Mouse (Mus musculus): ENCODE measurements around the gene Pcbp4. TPM values are rescaled to one million over a fixed set of nuclear protein-coding genes. Genes with fewer than 3 reads are reported as not detected.

The Pcbp4 gene
- 63.4 and 112 TPM in 2 replicates for polyA plus RNA-seq (2021; fragmentation: Nextera tagmentation)
- long read RNA-seq, experiment 1, transcript Pcbp4-201 (13 exons, 2,035 nt), result major isoform, 252 of 425 reads
- long read RNA-seq, experiment 1, partial matches to known transcripts, result 97 of 425 reads
- long read RNA-seq, experiment 1, other reads (novel, unspliced or antisense), result 76 of 425 reads
- long read RNA-seq, experiment 2, transcript Pcbp4-201 (13 exons, 2,035 nt), result major isoform, 33 of 81 reads
- long read RNA-seq, experiment 2, partial matches to known transcripts, result 31 of 81 reads
- long read RNA-seq, experiment 2, other reads (novel, unspliced or antisense), result 16 of 81 reads

GRCm38 (mm10) chr9:106453271-106454070 lies at the start of gene Pcbp4:
Gene Pcbp4, plus strand, starts transcription at chr9:106453291.

GRCm38 (mm10) chr9:106429221-106430014 lies 23.7 kb upstream of the Pcbp4 start, which contains the start of gene Rpl29:
Gene Rpl29, plus strand, starts transcription at chr9:106429454.

DNA sequence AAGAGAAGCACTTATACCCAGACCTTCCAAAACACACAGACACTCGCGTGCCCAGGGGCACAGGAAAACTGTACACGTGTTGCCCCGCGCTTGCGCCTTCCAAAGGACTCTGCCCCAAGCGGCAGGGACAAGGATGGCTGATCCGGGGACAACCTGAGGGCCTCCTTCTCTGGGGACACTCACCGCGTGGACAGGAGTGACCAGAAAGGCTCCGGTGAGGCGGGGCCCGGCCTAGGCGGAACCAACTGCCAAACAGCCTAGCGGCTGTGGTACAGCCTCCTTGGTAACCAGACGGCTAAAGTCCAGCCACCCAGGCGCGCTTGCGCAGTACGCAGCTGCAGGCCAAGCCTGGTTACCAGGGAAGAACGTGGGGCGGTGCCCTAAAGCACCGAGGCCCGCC lies 5.7 kb upstream of the Pcbp4 start, which contains the start of the genes Abhd14b and Abhd14a:
Abhd14b (plus strand) TSS at position 112 of the 400 bp plus-strand sequence.
Abhd14a (minus strand) TSS at position 331 of the 400 bp plus-strand sequence.

DNA sequence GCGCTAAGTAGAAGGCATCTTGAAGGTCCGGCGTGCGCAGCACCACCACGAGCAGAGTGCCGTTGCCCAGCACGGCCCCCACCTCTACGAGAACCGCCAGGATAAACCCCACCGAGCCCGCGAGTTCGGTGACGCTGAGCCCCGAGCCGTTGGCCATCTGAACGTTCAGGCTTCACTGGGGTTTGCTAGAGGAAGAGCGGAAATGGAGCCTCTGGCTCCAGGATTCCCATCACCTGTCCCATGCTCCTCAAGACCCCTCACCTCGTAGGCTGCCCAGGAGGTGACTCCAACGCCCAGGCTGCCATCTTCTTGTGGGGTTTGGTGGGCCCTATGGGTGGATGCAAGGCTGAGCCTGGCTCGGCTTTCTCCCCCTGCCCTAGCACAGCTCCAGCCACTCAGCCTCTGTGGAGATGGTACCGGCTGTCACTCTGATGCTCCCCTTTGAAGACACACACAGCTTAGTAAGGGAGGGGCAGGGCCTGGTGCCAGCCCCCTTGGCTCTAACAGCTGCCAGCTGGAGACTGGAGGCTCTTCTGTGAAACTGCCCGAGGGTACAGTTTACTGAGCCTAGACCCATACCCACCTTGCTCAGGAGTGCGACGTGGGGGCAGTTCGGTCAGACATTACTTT lies 12.6 kb downstream of the Pcbp4 start, which contains the start of gene Gpr62:
Gpr62 (minus strand) TSS at position 368 of the 630 bp plus-strand sequence.

GRCm38 (mm10) chr9:106475663-106476001 lies 22.5 kb downstream of the Pcbp4 start, which contains the start of gene Rrp9:
Gene Rrp9, plus strand, starts transcription at chr9:106475963.

DNA sequence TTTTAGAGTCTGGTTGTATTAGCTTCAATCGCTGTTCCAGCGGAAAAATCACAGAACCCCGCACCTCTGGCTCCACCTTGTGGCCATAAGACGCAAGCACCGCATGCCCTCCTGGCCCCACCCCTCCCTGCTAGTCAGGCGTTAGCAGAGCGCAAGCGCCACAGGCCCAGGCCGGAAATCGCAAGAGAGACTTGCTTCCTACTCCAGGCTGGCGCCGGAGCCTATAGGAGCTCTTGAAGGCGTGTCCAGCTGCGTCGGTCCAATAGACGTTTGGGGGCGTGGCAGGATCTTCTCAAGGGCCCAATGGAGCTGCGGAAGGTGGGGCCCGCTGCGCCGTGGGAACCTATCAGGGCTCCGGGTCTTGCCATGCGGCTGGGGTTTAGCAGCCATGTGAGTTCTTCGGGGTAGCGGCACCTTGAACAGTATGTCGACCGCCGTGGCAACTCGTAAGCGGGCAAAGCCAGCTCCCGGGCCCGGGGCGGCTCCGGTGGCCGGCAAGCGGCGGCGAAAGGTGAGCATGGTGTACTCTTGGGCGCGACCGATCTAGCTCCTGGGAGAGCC lies 23.9 kb downstream of the Pcbp4 start, which contains the start of gene Parp3:
Parp3 (minus strand) TSS at position 26 of the 561 bp plus-strand sequence.

DNA sequence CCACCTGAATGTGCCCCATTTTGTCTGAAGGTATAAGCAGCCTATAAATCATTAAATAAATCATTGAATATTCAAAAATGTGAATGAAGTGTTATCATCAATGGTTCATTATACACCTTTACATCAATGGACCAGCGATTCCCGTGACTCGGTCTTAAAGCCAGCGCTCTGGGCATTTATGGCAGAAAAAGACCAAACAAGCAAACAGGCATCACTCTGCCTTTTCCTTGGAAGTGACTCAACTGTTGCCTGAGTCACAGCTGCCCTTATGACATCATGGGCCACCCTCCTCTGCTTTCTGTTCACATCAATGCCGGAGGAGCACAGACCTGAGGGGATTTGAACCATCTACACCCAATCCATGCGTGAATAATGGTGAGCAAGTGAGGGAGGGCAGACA lies 46.6 kb downstream of the Pcbp4 start, which contains the start of gene Iqcf1:
Iqcf1 (plus strand) TSS at position 301 of the 400 bp plus-strand sequence.

Other genes starting within 250 kb of the Pcbp4 start
- gene Tlr9, start 230.7 kb upstream of the Pcbp4 start, polyA plus RNA-seq (2021; fragmentation: Nextera tagmentation), result 0.20 and 0.25 TPM in 2 replicates
- gene Alas1, start 204.6 kb upstream of the Pcbp4 start, polyA plus RNA-seq (2021; fragmentation: Nextera tagmentation), result 56.7 and 78.9 TPM in 2 replicates
- 24.8 and 33.9 TPM in 2 replicates for gene Poc1a, start 172.2 kb upstream of the Pcbp4 start, polyA plus RNA-seq (2021; fragmentation: Nextera tagmentation)
- 17.7 and 21.8 TPM in 2 replicates for gene Dusp7, start 84.7 kb upstream of the Pcbp4 start, polyA plus RNA-seq (2021; fragmentation: Nextera tagmentation)
- gene Rpl29, start 23.8 kb upstream of the Pcbp4 start, polyA plus RNA-seq (2021; fragmentation: Nextera tagmentation), result 667 and 915 TPM in 2 replicates
- 11.2 and 11.3 TPM in 2 replicates for gene Acy1, start 15.0 kb upstream of the Pcbp4 start, polyA plus RNA-seq (2021; fragmentation: Nextera tagmentation)
- 10.4 and 12.8 TPM in 2 replicates for gene Abhd14b, start 5.8 kb upstream of the Pcbp4 start, polyA plus RNA-seq (2021; fragmentation: Nextera tagmentation)
- gene Abhd14a, start 5.6 kb upstream of the Pcbp4 start, polyA plus RNA-seq (2021; fragmentation: Nextera tagmentation), result 61.7 and 68.7 TPM in 2 replicates
- 6.8 and 13.9 TPM in 2 replicates for gene Gpr62, start 12.6 kb downstream of the Pcbp4 start, polyA plus RNA-seq (2021; fragmentation: Nextera tagmentation)
- gene Rrp9, start 22.7 kb downstream of the Pcbp4 start, polyA plus RNA-seq (2021; fragmentation: Nextera tagmentation), result 24.7 and 25.8 TPM in 2 replicates
- 5.1 and 5.3 TPM in 2 replicates for gene Parp3, start 23.7 kb downstream of the Pcbp4 start, polyA plus RNA-seq (2021; fragmentation: Nextera tagmentation)
- gene Iqcf1, start 46.7 kb downstream of the Pcbp4 start, polyA plus RNA-seq (2021; fragmentation: Nextera tagmentation), result not detected in 2 replicates
- not detected in 2 replicates for gene Iqcf5, start 61.3 kb downstream of the Pcbp4 start, polyA plus RNA-seq (2021; fragmentation: Nextera tagmentation)
- gene Iqcf3, start 108.3 kb downstream of the Pcbp4 start, polyA plus RNA-seq (2021; fragmentation: Nextera tagmentation), result not detected in 2 replicates
- gene Iqcf4, start 117.7 kb downstream of the Pcbp4 start, polyA plus RNA-seq (2021; fragmentation: Nextera tagmentation), result not detected in 2 replicates
- not detected in 2 replicates for gene Iqcf6, start 173.3 kb downstream of the Pcbp4 start, polyA plus RNA-seq (2021; fragmentation: Nextera tagmentation)
- 24.4 and 25.1 TPM in 2 replicates for gene Grm2, start 202.8 kb downstream of the Pcbp4 start, polyA plus RNA-seq (2021; fragmentation: Nextera tagmentation)
- gene Tex264, start 232.6 kb downstream of the Pcbp4 start, polyA plus RNA-seq (2021; fragmentation: Nextera tagmentation), result 115 and 122 TPM in 2 replicates